Mouse (Mus musculus) ZHBTc4 (cell line): ENCODE results near the gene Vti1b.
A peak's percentile ranks its signal among the peaks of the same experiment; 100 is the strongest.
"Not testable (repeated sequence)": the region's sequence is repeated elsewhere in the genome, so short reads cannot be mapped to it uniquely, and the experiment has no call there.

ENCODE experiments used
- DNase-seq: peaks from one replicate; pipeline ENCODE4 v3.0.0-alpha.2; 2011; ENCODE audit warnings: low read depth, low spot score

The Vti1b gene

GRCm38 (mm10) chr12:79172019-79172941 is at the start of gene Vti1b:
Gene Vti1b (minus strand): TSS chr12:79172667.
- peak; percentile 93 for DNase-seq

GRCm38 (mm10) chr12:79217511-79217910 is 45.0 kb upstream of the Vti1b start:
- DNase-seq, result no peak

- DNase-seq, result no peak
Measured at GRCm38 (mm10) chr12:79211447-79211846, 39.0 kb upstream of the Vti1b start.

- DNase-seq, result peak; percentile 53
Measured at GRCm38 (mm10) chr12:79208703-79209464, 36.4 kb upstream of the Vti1b start, which contains the start of gene Rdh12. Gene Rdh12 (plus strand): TSS chr12:79208914.

GRCm38 (mm10) chr12:79201882-79202281 is 29.4 kb upstream of the Vti1b start:
- no peak for DNase-seq

GRCm38 (mm10) chr12:79197105-79197504 is 24.6 kb upstream of the Vti1b start:
- peak; percentile 12 for DNase-seq

GRCm38 (mm10) chr12:79193441-79193840 is 21.0 kb upstream of the Vti1b start:
- peak; percentile 87 for DNase-seq

- no peak for DNase-seq
Measured at GRCm38 (mm10) chr12:79192193-79192592, 19.7 kb upstream of the Vti1b start, which contains the start of gene Rdh11. Gene Rdh11 (minus strand): TSS chr12:79192293.

- peak; percentile 89 for DNase-seq
Measured at GRCm38 (mm10) chr12:79191701-79192100, 19.2 kb upstream of the Vti1b start.

GRCm38 (mm10) chr12:79190931-79191673 is 18.6 kb upstream of the Vti1b start:
- peak; percentile 86 for DNase-seq

- not testable (repeated sequence) for DNase-seq
Measured at GRCm38 (mm10) chr12:79185160-79185559, 12.7 kb upstream of the Vti1b start.

GRCm38 (mm10) chr12:79175998-79176397 is 3.5 kb upstream of the Vti1b start:
- no peak for DNase-seq

- DNase-seq, result no peak
Measured at GRCm38 (mm10) chr12:79173721-79174120, 1.3 kb upstream of the Vti1b start.

GRCm38 (mm10) chr12:79171269-79171995 is 1.0 kb downstream of the Vti1b start:
- peak; percentile 10 for DNase-seq

- DNase-seq, result no peak
Measured at GRCm38 (mm10) chr12:79170421-79170820, 2.0 kb downstream of the Vti1b start.

GRCm38 (mm10) chr12:79169173-79169572 is 3.3 kb downstream of the Vti1b start:
- no peak for DNase-seq

- DNase-seq, result no peak
Measured at GRCm38 (mm10) chr12:79162876-79163275, 9.6 kb downstream of the Vti1b start.

GRCm38 (mm10) chr12:79149653-79150052 is 22.8 kb downstream of the Vti1b start:
- DNase-seq, result no peak

- peak; percentile 67 for DNase-seq
Measured at GRCm38 (mm10) chr12:79141384-79141783, 31.1 kb downstream of the Vti1b start.

- no peak for DNase-seq
Measured at GRCm38 (mm10) chr12:79140811-79141210, 31.7 kb downstream of the Vti1b start.

- DNase-seq, result no peak
Measured at GRCm38 (mm10) chr12:79139417-79139816, 33.0 kb downstream of the Vti1b start.
